Mouse (Mus musculus) forebrain, postnatal 0 days (tissue): ENCODE results near the gene Olfr1412. TPM values are rescaled to one million over a fixed set of nuclear protein-coding genes. Genes with fewer than 3 reads are reported as not detected.

Experiments used
- ATAC-seq: fragments of 200-750 bp; cut with Nextera tagmentation; 2 replicates; pipeline ENCODE4 v1.8.0; 2017; ENCODE audit warnings: mild to moderate bottlenecking, moderate library complexity
- DNase-seq: peaks from one replicate; pipeline ENCODE4 v3.0.0-alpha.2; 2015
- H3K27ac ChIP-seq: fragments of 300-500 bp; sonication (generic); 2 replicates; pipeline ENCODE4 v1.5.1; 2014; ENCODE audit warnings: low read depth, mild to moderate bottlenecking, antibody characterized with exemption, low read length, moderate library complexity, mixed read lengths
- H3K27me3 ChIP-seq: fragments of 300-500 bp; sonication (generic); 2 replicates; pipeline ENCODE4 v1.6.1; 2014; ENCODE audit warnings: mild to moderate bottlenecking, low read length, mixed read lengths; ENCODE audit not compliant: insufficient read depth
- H3K36me3 ChIP-seq: fragments of 300-500 bp; sonication (generic); 2 replicates; pipeline ENCODE4 v1.6.1; 2014; ENCODE audit warnings: mild to moderate bottlenecking, moderate library complexity; ENCODE audit not compliant: insufficient read depth
- H3K4me1 ChIP-seq: fragments of 300-500 bp; sonication (generic); 2 replicates; pipeline ENCODE4 v1.6.1; 2014; ENCODE audit warnings: antibody characterized with exemption; ENCODE audit not compliant: insufficient read depth
- H3K4me2 ChIP-seq: fragments of 300-500 bp; sonication (generic); 2 replicates; pipeline ENCODE4 v1.6.1; 2014; ENCODE audit warnings: low read depth, mild to moderate bottlenecking, moderate library complexity
- H3K4me3 ChIP-seq: fragments of 300-500 bp; sonication (generic); 2 replicates; pipeline ENCODE4 v1.5.1; 2014; ENCODE audit warnings: low read depth, low read length, mixed read lengths
- H3K9ac ChIP-seq: fragments of 300-500 bp; sonication (generic); 2 replicates; pipeline ENCODE4 v1.6.1; 2014; ENCODE audit warnings: mild to moderate bottlenecking
- H3K9me3 ChIP-seq: fragments of 300-500 bp; sonication (generic); 2 replicates; pipeline ENCODE4 v1.6.1; 2016; ENCODE audit warnings: low read length
- CTCF ChIP-seq: sonication (generic); IDR thresholded peaks from 2 replicates; pipeline ENCODE4 v1.5.1; 2016; ENCODE audit warnings: antibody characterized with exemption, control low read depth, low read depth
- WGBS: fragments of 180-500 bp; shearing (Covaris S2); extraction: QIAGEN DNeasy Blood & Tissue Kit; methylation state at CpG from one replicate; pipeline ENCODE4 v1.1.7; 2014; 5-methylcytosine and 5-hydroxymethylcytosine counted together
- polyA plus RNA-seq: library from polyadenylated mRNA; unstranded; fragments of >200 nt; fragmentation: Nextera tagmentation; extraction: Ambion mirVana; gene quantifications from 2 replicates; pipeline ENCODE4 v1.2.1, GENCODE M21; 2015
- total RNA-seq: library from RNA; depleted of rRNA; stranded (reverse); fragments of >200 nt; gene quantifications from 2 replicates; pipeline ENCODE4 v1.2.3, GENCODE M21; 2014

Olfr1412 gene
- total and polyA plus RNA-seq, 2 experiments from 2014 or later = not detected

GRCm38 (mm10) chr1:92632196-92632595 lies 46.6 kb downstream of the Olfr1412 start:
- no peak for TF ChIP-seq CTCF
- DNase-seq = no peak
- H3K36me3 ChIP-seq = peaks cover 15% of the 10 kb centered on the region
- H3K4me1 ChIP-seq = no peaks in the 10 kb centered on the region
- no peaks in the 10 kb centered on the region for H3K9me3 ChIP-seq
- H3K27ac ChIP-seq = no peak overlapping the region
- no peaks in the 10 kb centered on the region for H3K27me3 ChIP-seq
- H3K4me3 ChIP-seq = no peak overlapping the region
- WGBS = 51% methylated on average over 5 of the region's 5 CpGs
- no peak overlapping the region for H3K9ac ChIP-seq
- H3K4me2 ChIP-seq = no peak overlapping the region
- ATAC-seq = no peak

- Histone ChIP-seq H3K27me3 (no peaks in the 10 kb centered on the region), H3K9ac (no peak overlapping the region), H3K4me3 (no peak overlapping the region), H3K4me1 (no peaks in the 10 kb centered on the region), H3K9me3 (no peaks in the 10 kb centered on the region), H3K36me3 (peaks cover 23% of the 10 kb centered on the region), H3K4me2 (no peak overlapping the region), H3K27ac (no peak overlapping the region)
- TF ChIP-seq CTCF = 0 out of 2 replicates have a peak, but pooled peaks have one; percentile 9
- DNase-seq (no peak), ATAC-seq (no peak)
- 67% methylated on average over 6 of the region's 6 CpGs for WGBS
These were observed 47.4 kb downstream of the Olfr1412 start for GRCm38 (mm10) chr1:92632948-92633347.

GRCm38 (mm10) chr1:92633726-92634125 lies 48.1 kb downstream of the Olfr1412 start:
- TF ChIP-seq CTCF = no peak
- 78% methylated on average over 8 of the region's 8 CpGs for WGBS

DNA sequence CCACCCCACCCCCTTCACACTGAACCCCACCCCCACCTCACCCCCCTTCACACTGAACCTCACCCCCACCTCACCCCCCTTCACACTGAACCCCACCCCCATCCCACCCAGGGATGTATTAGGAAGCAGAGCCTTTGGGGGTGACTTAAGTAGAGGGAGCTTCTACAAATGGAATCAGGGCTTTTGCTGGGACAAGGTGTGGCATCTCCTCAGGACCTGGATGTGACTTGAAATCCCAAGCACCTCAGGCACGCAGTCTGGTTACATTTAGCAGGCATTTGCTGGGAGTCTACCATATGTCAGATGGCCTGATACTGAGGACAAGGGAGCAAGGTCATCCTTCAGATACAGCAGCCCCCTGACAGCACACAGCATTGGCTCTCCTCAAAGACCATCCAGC lies 49.0 kb downstream of the Olfr1412 start:
- H3K9ac ChIP-seq = no peak overlapping the region
- ATAC-seq (0 out of 2 replicates have a peak, but pooled peaks have one; percentile 8), DNase-seq (no peak)
- H3K4me3 ChIP-seq = no peak overlapping the region
- H3K4me1 ChIP-seq = no peaks in the 10 kb centered on the region
- H3K9me3 ChIP-seq = no peaks in the 10 kb centered on the region
- WGBS = 64% methylated on average over 1 of the region's 1 CpGs
- peaks cover 38% of the 10 kb centered on the region for H3K36me3 ChIP-seq
- no peaks in the 10 kb centered on the region for H3K27me3 ChIP-seq
- H3K27ac ChIP-seq = no peak overlapping the region
- no peak for TF ChIP-seq CTCF
- H3K4me2 ChIP-seq = no peak overlapping the region

More at GRCm38 (mm10) chr1:92633726-92634125, 48.1 kb downstream of the Olfr1412 start:
- no peak overlapping the region for H3K27ac ChIP-seq
- H3K4me3 ChIP-seq = no peak overlapping the region
- H3K9me3 ChIP-seq = no peaks in the 10 kb centered on the region
- H3K36me3 ChIP-seq = peaks cover 30% of the 10 kb centered on the region
- ATAC-seq (no peak), DNase-seq (peak; percentile 25)
- H3K4me2 ChIP-seq = no peak overlapping the region
- no peaks in the 10 kb centered on the region for H3K27me3 ChIP-seq
- no peaks in the 10 kb centered on the region for H3K4me1 ChIP-seq
- H3K9ac ChIP-seq = no peak overlapping the region

DNA sequence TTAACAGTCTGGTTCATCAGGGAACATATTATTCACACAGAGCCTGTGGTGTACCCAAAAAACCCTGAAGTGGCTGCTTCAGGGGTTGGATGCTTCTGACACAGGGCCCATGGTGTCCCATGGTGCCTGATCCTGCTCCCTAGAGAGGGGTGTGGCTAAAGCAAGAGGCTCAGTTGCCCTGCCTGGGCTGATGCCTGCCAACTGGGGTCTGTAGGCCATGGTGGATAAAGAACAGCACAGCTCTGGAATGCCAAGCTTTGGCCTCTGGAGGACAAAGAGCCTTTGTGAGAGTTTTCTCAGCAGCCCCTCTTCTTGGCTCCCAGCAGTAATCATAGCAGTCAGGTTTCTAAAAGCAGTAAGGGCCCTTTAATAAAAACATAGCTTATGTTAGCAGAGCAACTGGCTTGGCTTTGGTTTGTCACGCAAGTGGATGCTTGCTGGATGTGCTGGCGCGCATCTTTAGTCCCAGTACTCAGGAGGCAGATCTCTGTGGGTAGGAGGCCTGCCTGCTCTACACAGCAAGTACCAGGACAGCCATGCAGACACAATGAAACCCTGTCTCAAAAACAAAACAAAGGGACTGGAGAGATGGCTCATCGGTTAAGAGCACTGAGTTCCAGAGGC lies 49.5 kb downstream of the Olfr1412 start:
- Histone ChIP-seq H3K27ac (no peak overlapping the region), H3K27me3 (no peaks in the 10 kb centered on the region)
- 54% methylated on average over 4 of the region's 4 CpGs for WGBS

GRCm38 (mm10) chr1:92636015-92636414 lies 50.4 kb downstream of the Olfr1412 start:
- H3K4me1 ChIP-seq = peaks cover 8% of the 10 kb centered on the region
- WGBS = 88% methylated on average over 8 of the region's 8 CpGs
- TF ChIP-seq CTCF = no peak
- ATAC-seq = no peak
- DNase-seq = no peak
- peaks cover 38% of the 10 kb centered on the region for H3K36me3 ChIP-seq
- no peaks in the 10 kb centered on the region for H3K27me3 ChIP-seq
- H3K27ac ChIP-seq = no peak overlapping the region
- H3K9me3 ChIP-seq = no peaks in the 10 kb centered on the region
- H3K4me2 ChIP-seq = no peak overlapping the region
- no peak overlapping the region for H3K9ac ChIP-seq
- H3K4me3 ChIP-seq = no peak overlapping the region

More for the DNA sequence above, 49.5 kb downstream of the Olfr1412 start:
- Histone ChIP-seq H3K9me3 (no peaks in the 10 kb centered on the region), H3K4me3 (no peak overlapping the region), H3K4me2 (no peak overlapping the region), H3K9ac (no peak overlapping the region), H3K4me1 (no peaks in the 10 kb centered on the region), H3K36me3 (peaks cover 38% of the 10 kb centered on the region)
- ATAC-seq (peak; percentile 69), DNase-seq (no peak)
- no peak for TF ChIP-seq CTCF

DNA sequence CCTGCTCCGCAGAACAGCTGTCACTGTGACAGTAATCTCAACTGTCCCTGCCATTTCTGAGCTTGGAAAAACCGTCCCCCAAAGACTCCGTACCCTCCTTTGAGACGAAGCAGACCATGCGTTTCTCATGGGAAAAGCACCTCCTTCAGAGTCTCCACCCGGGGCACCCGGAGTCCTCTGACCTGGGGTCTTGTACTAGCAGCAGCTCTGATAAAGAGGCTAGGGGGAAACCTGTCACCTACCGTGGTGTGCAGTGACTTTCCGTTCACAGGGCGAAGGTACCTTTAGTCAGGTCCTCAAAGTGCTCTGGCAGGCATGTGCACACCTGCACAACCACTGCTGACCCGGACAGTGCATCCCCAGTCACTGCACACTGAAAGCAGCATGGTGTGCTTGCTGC lies 51.1 kb downstream of the Olfr1412 start:
- WGBS = 95% methylated on average over 11 of the region's 11 CpGs
- H3K4me3 ChIP-seq = no peak overlapping the region
- no peak overlapping the region for H3K9ac ChIP-seq
- no peaks in the 10 kb centered on the region for H3K9me3 ChIP-seq
- ATAC-seq (no peak), DNase-seq (no peak)
- peaks cover 38% of the 10 kb centered on the region for H3K36me3 ChIP-seq
- no peak for TF ChIP-seq CTCF
- H3K4me1 ChIP-seq = peaks cover 9% of the 10 kb centered on the region
- H3K4me2 ChIP-seq = no peak overlapping the region
- H3K27me3 ChIP-seq = no peaks in the 10 kb centered on the region
- H3K27ac ChIP-seq = no peak overlapping the region
